Mouse (Mus musculus) neural tube, embryonic 11.5 days (tissue): ENCODE measurements around the gene 4930518I15Rik. TPM values are rescaled to one million over a fixed set of nuclear protein-coding genes. Genes with fewer than 3 reads are reported as not detected.
"Not testable (repeated sequence)": the region's sequence is repeated elsewhere in the genome, so short reads cannot be mapped to it uniquely, and the experiment has no call there.

Experiments used
- ATAC-seq: fragments of 200-750 bp; cut with Nextera tagmentation; 2 replicates; pipeline ENCODE4 v1.8.0; 2017; ENCODE audit warnings: moderate number of reproducible peaks, mild to moderate bottlenecking, moderate TSS enrichment, moderate library complexity; ENCODE audit not compliant: insufficient read depth, low FRiP score, low TSS enrichment
- DNase-seq: peaks from one replicate; pipeline ENCODE4 v3.0.0-alpha.2; 2015; ENCODE audit warnings: low spot score
- H3K27ac ChIP-seq: fragments of 300-500 bp; sonication (generic); 2 replicates; pipeline ENCODE4 v1.5.1; 2014; ENCODE audit warnings: low read depth, mild to moderate bottlenecking, low read length
- H3K27me3 ChIP-seq: fragments of 300-500 bp; sonication (generic); 2 replicates; pipeline ENCODE4 v1.6.1; 2014; ENCODE audit warnings: mild to moderate bottlenecking, low read length, mixed read lengths; ENCODE audit not compliant: control insufficient read depth, insufficient read depth
- H3K36me3 ChIP-seq: fragments of 300-500 bp; sonication (generic); 2 replicates; pipeline ENCODE4 v1.6.1; 2014; ENCODE audit warnings: mild to moderate bottlenecking, low read length, moderate library complexity, mixed read lengths; ENCODE audit not compliant: control insufficient read depth, insufficient read depth
- H3K4me1 ChIP-seq: fragments of 300-500 bp; sonication (generic); 2 replicates; pipeline ENCODE4 v1.6.1; 2014; ENCODE audit warnings: low read length, mixed read lengths; ENCODE audit not compliant: control insufficient read depth, insufficient read depth
- H3K4me2 ChIP-seq: fragments of 300-500 bp; sonication (generic); 2 replicates; pipeline ENCODE4 v1.6.1; 2014; ENCODE audit warnings: low read depth, mild to moderate bottlenecking, moderate library complexity
- H3K4me3 ChIP-seq: fragments of 300-500 bp; sonication (generic); 2 replicates; pipeline ENCODE4 v1.5.1; 2014; ENCODE audit warnings: low read depth, low read length
- H3K9ac ChIP-seq: fragments of 300-500 bp; sonication (generic); 2 replicates; pipeline ENCODE4 v1.6.1; 2014; ENCODE audit warnings: mild to moderate bottlenecking, low read length
- H3K9me3 ChIP-seq: fragments of 300-500 bp; sonication (generic); 2 replicates; pipeline ENCODE4 v1.6.1; 2016; ENCODE audit warnings: low read length; ENCODE audit not compliant: control insufficient read depth
- WGBS: fragments of 180-500 bp; shearing (Covaris S2); extraction: QIAGEN DNeasy Blood & Tissue Kit; methylation state at CpG from one replicate; pipeline ENCODE4 v1.1.7; 2014; 5-methylcytosine and 5-hydroxymethylcytosine counted together
- polyA plus RNA-seq: library from polyadenylated mRNA; unstranded; fragments of >200 nt; fragmentation: Nextera tagmentation; extraction: Ambion mirVana; gene quantifications from 2 replicates; pipeline ENCODE4 v1.2.1, GENCODE M21; 2014

The 4930518I15Rik gene
- polyA plus RNA-seq, 1 experiment from 2014 or later, result 5.6 TPM

- H3K27ac ChIP-seq, ATAC-seq, H3K36me3 ChIP-seq, DNase-seq, H3K9me3 ChIP-seq, H3K4me2 ChIP-seq, H3K9ac ChIP-seq, H3K4me1 ChIP-seq, H3K4me3 ChIP-seq, H3K27me3 ChIP-seq: not testable (repeated sequence)
- WGBS, result 73% methylated on average over 2 of the region's 2 CpGs
Observed at GRCm38 (mm10) chr2:156885666-156886065, 27.9 kb upstream of the 4930518I15Rik start.

GRCm38 (mm10) chr2:156884396-156885211, 26.9 kb upstream of the 4930518I15Rik start:
- Histone ChIP-seq H3K9me3 (no peaks in the 10 kb centered on the region), H3K4me1 (no peaks in the 10 kb centered on the region), H3K9ac (no peak overlapping the region), H3K36me3 (no peaks in the 10 kb centered on the region), H3K4me3 (no peak overlapping the region), H3K4me2 (no peak overlapping the region), H3K27me3 (no peaks in the 10 kb centered on the region), H3K27ac (no peak overlapping the region)
- ATAC-seq (no peak), DNase-seq (no peak)
- WGBS, result 87% methylated on average over 10 of the region's 10 CpGs

- no peak for ATAC-seq
- 44% methylated on average over 10 of the region's 10 CpGs for WGBS
- DNase-seq, result no peak
Observed at GRCm38 (mm10) chr2:156882431-156883001, 24.8 kb upstream of the 4930518I15Rik start.

GRCm38 (mm10) chr2:156879541-156879940, 21.8 kb upstream of the 4930518I15Rik start:
- H3K9me3 ChIP-seq, result no peaks in the 10 kb centered on the region
- H3K36me3 ChIP-seq, result peaks cover under 1% of the 10 kb centered on the region; the same call in 1 of the 2 replicates
- no peaks in the 10 kb centered on the region for H3K4me1 ChIP-seq
- H3K27ac ChIP-seq, result no peak overlapping the region
- H3K4me3 ChIP-seq, result no peak overlapping the region
- WGBS, result 88% methylated on average over 3 of the region's 3 CpGs
- no peaks in the 10 kb centered on the region for H3K27me3 ChIP-seq
- ATAC-seq (no peak), DNase-seq (no peak)
- H3K4me2 ChIP-seq, result no peak overlapping the region
- no peak overlapping the region for H3K9ac ChIP-seq

More at GRCm38 (mm10) chr2:156882431-156883001, 24.8 kb upstream of the 4930518I15Rik start:
- Histone ChIP-seq H3K4me2 (no peak overlapping the region), H3K9me3 (no peaks in the 10 kb centered on the region), H3K36me3 (no peaks in the 10 kb centered on the region), H3K9ac (no peak overlapping the region), H3K4me1 (no peaks in the 10 kb centered on the region), H3K4me3 (no peak overlapping the region), H3K27ac (no peak overlapping the region), H3K27me3 (no peaks in the 10 kb centered on the region)

GRCm38 (mm10) chr2:156877726-156878125, 20.0 kb upstream of the 4930518I15Rik start:
- H3K9me3 ChIP-seq, result no peaks in the 10 kb centered on the region

GRCm38 (mm10) chr2:156874760-156875510, 17.2 kb upstream of the 4930518I15Rik start:
- Histone ChIP-seq H3K4me2 (no peak overlapping the region), H3K36me3 (peaks cover 8% of the 10 kb centered on the region), H3K9me3 (no peaks in the 10 kb centered on the region), H3K9ac (no peak overlapping the region), H3K27ac (no peak overlapping the region), H3K4me3 (no peak overlapping the region), H3K27me3 (no peaks in the 10 kb centered on the region), H3K4me1 (no peaks in the 10 kb centered on the region)
- DNase-seq (no peak), ATAC-seq (no peak)
- WGBS, result 95% methylated on average over 4 of the region's 4 CpGs

More at GRCm38 (mm10) chr2:156877726-156878125, 20.0 kb upstream of the 4930518I15Rik start:
- ATAC-seq (no peak), DNase-seq (no peak)
- 66% methylated on average over 9 of the region's 9 CpGs for WGBS
- no peak overlapping the region for H3K4me3 ChIP-seq
- no peak overlapping the region for H3K9ac ChIP-seq
- H3K36me3 ChIP-seq, result peaks cover 6% of the 10 kb centered on the region
- no peak overlapping the region for H3K27ac ChIP-seq
- H3K4me2 ChIP-seq, result no peak overlapping the region
- no peaks in the 10 kb centered on the region for H3K27me3 ChIP-seq
- no peaks in the 10 kb centered on the region for H3K4me1 ChIP-seq

- H3K4me2 ChIP-seq, result no peak overlapping the region
- H3K4me3 ChIP-seq, result no peak overlapping the region
- H3K4me1 ChIP-seq, result no peaks in the 10 kb centered on the region
- no peak overlapping the region for H3K9ac ChIP-seq
- no peaks in the 10 kb centered on the region for H3K9me3 ChIP-seq
- 91% methylated on average over 8 of the region's 8 CpGs for WGBS
- H3K27ac ChIP-seq, result no peak overlapping the region
- DNase-seq (no peak), ATAC-seq (no peak)
- no peaks in the 10 kb centered on the region for H3K27me3 ChIP-seq
- H3K36me3 ChIP-seq, result peaks cover 8% of the 10 kb centered on the region
Observed at GRCm38 (mm10) chr2:156874047-156874759, 16.5 kb upstream of the 4930518I15Rik start.

GRCm38 (mm10) chr2:156873629-156874028, 15.9 kb upstream of the 4930518I15Rik start:
- no peaks in the 10 kb centered on the region for H3K9me3 ChIP-seq
- no peak overlapping the region for H3K9ac ChIP-seq
- DNase-seq (peak; percentile 71), ATAC-seq (no peak)
- no peak overlapping the region for H3K4me2 ChIP-seq
- 37% methylated on average over 5 of the region's 5 CpGs for WGBS
- H3K4me1 ChIP-seq, result no peaks in the 10 kb centered on the region
- no peak overlapping the region for H3K4me3 ChIP-seq
- H3K27me3 ChIP-seq, result no peaks in the 10 kb centered on the region
- no peak overlapping the region for H3K27ac ChIP-seq
- peaks cover 8% of the 10 kb centered on the region for H3K36me3 ChIP-seq
